Mouse (Mus musculus): ENCODE results near the gene Rab3il1. TPM values are rescaled to one million over a fixed set of nuclear protein-coding genes. Genes with fewer than 3 reads are reported as not detected.

Rab3il1 gene
- polyA plus RNA-seq, 1 experiment: 4.1 TPM

GRCm38 (mm10) chr19:9998736-9999486, 2.6 kb upstream of the Rab3il1 start:
- Histone ChIP-seq H3K4me3 (ENCODE audit: low read depth, low read length) (no peak overlapping the region), H3K27me3 (ENCODE audit: control insufficient read depth, insufficient read depth, low read length, poor library complexity, severe bottlenecking) (no peaks in the 10 kb centered on the region), H3K4me1 (ENCODE audit: control insufficient read depth, insufficient read depth, low read length) (no peaks in the 10 kb centered on the region), H3K27ac (ENCODE audit: insufficient read depth, low read length) (no peak overlapping the region), H3K9me3 (replicated peaks; ENCODE audit: control insufficient read depth, insufficient read depth, low read length, poor library complexity, severe bottlenecking) (no peaks in the 10 kb centered on the region), H3K36me3 (ENCODE audit: control insufficient read depth, insufficient read depth, low read length, poor library complexity, severe bottlenecking) (no peaks in the 10 kb centered on the region), H3K9ac (ENCODE audit: low read depth, poor library complexity, severe bottlenecking) (no peak overlapping the region)
- TF ChIP-seq CTCF (IDR thresholded peaks at IDR 0.05; ENCODE audit: low read depth, low read length): no peak
- no peak for TF ChIP-seq EP300 (IDR thresholded peaks at IDR 0.05; ENCODE audit: insufficient read depth, low read depth, low read length)
- no peak for TF ChIP-seq POLR2A (IDR thresholded peaks at IDR 0.05; ENCODE audit: insufficient read depth, low read length)

GRCm38 (mm10) chr19:10000330-10000729, 1.1 kb upstream of the Rab3il1 start:
- no peak overlapping the region for H3K4me3 ChIP-seq (ENCODE audit: low read depth, low read length)
- no peaks in the 10 kb centered on the region for H3K9me3 ChIP-seq (replicated peaks; ENCODE audit: control insufficient read depth, insufficient read depth, low read length, poor library complexity, severe bottlenecking)
- TF ChIP-seq EP300 (IDR thresholded peaks at IDR 0.05; ENCODE audit: insufficient read depth, low read depth, low read length): no peak
- TF ChIP-seq CTCF (IDR thresholded peaks at IDR 0.05; ENCODE audit: low read depth, low read length): peak; percentile 43
- TF ChIP-seq POLR2A (IDR thresholded peaks at IDR 0.05; ENCODE audit: insufficient read depth, low read length): no peak
- no peaks in the 10 kb centered on the region for H3K4me1 ChIP-seq (ENCODE audit: control insufficient read depth, insufficient read depth, low read length)
- H3K27me3 ChIP-seq (ENCODE audit: control insufficient read depth, insufficient read depth, low read length, poor library complexity, severe bottlenecking): no peaks in the 10 kb centered on the region
- no peak overlapping the region for H3K27ac ChIP-seq (ENCODE audit: insufficient read depth, low read length)
- no peak overlapping the region for H3K9ac ChIP-seq (ENCODE audit: low read depth, poor library complexity, severe bottlenecking)
- H3K36me3 ChIP-seq (ENCODE audit: control insufficient read depth, insufficient read depth, low read length, poor library complexity, severe bottlenecking): no peaks in the 10 kb centered on the region

GRCm38 (mm10) chr19:10003696-10004095, 2.2 kb downstream of the Rab3il1 start:
- no peak for TF ChIP-seq POLR2A (IDR thresholded peaks at IDR 0.05; ENCODE audit: insufficient read depth, low read length)
- no peak for TF ChIP-seq CTCF (IDR thresholded peaks at IDR 0.05; ENCODE audit: low read depth, low read length)
- Histone ChIP-seq H3K9ac (ENCODE audit: low read depth, poor library complexity, severe bottlenecking) (no peak overlapping the region), H3K4me3 (ENCODE audit: low read depth, low read length) (no peak overlapping the region), H3K9me3 (replicated peaks; ENCODE audit: control insufficient read depth, insufficient read depth, low read length, poor library complexity, severe bottlenecking) (no peaks in the 10 kb centered on the region), H3K4me1 (ENCODE audit: control insufficient read depth, insufficient read depth, low read length) (no peaks in the 10 kb centered on the region), H3K27ac (ENCODE audit: insufficient read depth, low read length) (no peak overlapping the region), H3K27me3 (ENCODE audit: control insufficient read depth, insufficient read depth, low read length, poor library complexity, severe bottlenecking) (no peaks in the 10 kb centered on the region), H3K36me3 (ENCODE audit: control insufficient read depth, insufficient read depth, low read length, poor library complexity, severe bottlenecking) (no peaks in the 10 kb centered on the region)

GRCm38 (mm10) chr19:10011408-10011807, 9.9 kb downstream of the Rab3il1 start:
- no peak overlapping the region for H3K4me3 ChIP-seq (ENCODE audit: low read depth, low read length)
- TF ChIP-seq POLR2A (IDR thresholded peaks at IDR 0.05; ENCODE audit: insufficient read depth, low read length) (no peak), CTCF (IDR thresholded peaks at IDR 0.05; ENCODE audit: low read depth, low read length) (no peak), EP300 (IDR thresholded peaks at IDR 0.05; ENCODE audit: insufficient read depth, low read depth, low read length) (no peak)
- H3K9ac ChIP-seq (ENCODE audit: low read depth, poor library complexity, severe bottlenecking): no peak overlapping the region
- H3K36me3 ChIP-seq (ENCODE audit: control insufficient read depth, insufficient read depth, low read length, poor library complexity, severe bottlenecking): no peaks in the 10 kb centered on the region
- H3K27ac ChIP-seq (ENCODE audit: insufficient read depth, low read length): no peak overlapping the region
- H3K4me1 ChIP-seq (ENCODE audit: control insufficient read depth, insufficient read depth, low read length): peaks cover 9% of the 10 kb centered on the region
- H3K27me3 ChIP-seq (ENCODE audit: control insufficient read depth, insufficient read depth, low read length, poor library complexity, severe bottlenecking): no peaks in the 10 kb centered on the region
- H3K9me3 ChIP-seq (replicated peaks; ENCODE audit: control insufficient read depth, insufficient read depth, low read length, poor library complexity, severe bottlenecking): no peaks in the 10 kb centered on the region

- Histone ChIP-seq H3K36me3 (ENCODE audit: control insufficient read depth, insufficient read depth, low read length, poor library complexity, severe bottlenecking) (no peaks in the 10 kb centered on the region), H3K27me3 (ENCODE audit: control insufficient read depth, insufficient read depth, low read length, poor library complexity, severe bottlenecking) (no peaks in the 10 kb centered on the region), H3K4me3 (ENCODE audit: low read depth, low read length) (no peak overlapping the region), H3K9ac (ENCODE audit: low read depth, poor library complexity, severe bottlenecking) (no peak overlapping the region), H3K9me3 (replicated peaks; ENCODE audit: control insufficient read depth, insufficient read depth, low read length, poor library complexity, severe bottlenecking) (no peaks in the 10 kb centered on the region), H3K27ac (ENCODE audit: insufficient read depth, low read length) (peak overlapping the region; percentile 44; the same call in 1 of the 2 replicates), H3K4me1 (ENCODE audit: control insufficient read depth, insufficient read depth, low read length) (peaks cover 9% of the 10 kb centered on the region)
- TF ChIP-seq CTCF (IDR thresholded peaks at IDR 0.05; ENCODE audit: low read depth, low read length) (no peak), POLR2A (IDR thresholded peaks at IDR 0.05; ENCODE audit: insufficient read depth, low read length) (no peak), EP300 (IDR thresholded peaks at IDR 0.05; ENCODE audit: insufficient read depth, low read depth, low read length) (no peak)
Measured at GRCm38 (mm10) chr19:10012827-10013278, 11.4 kb downstream of the Rab3il1 start.

GRCm38 (mm10) chr19:10013348-10013747, 11.9 kb downstream of the Rab3il1 start:
- Histone ChIP-seq H3K9me3 (replicated peaks; ENCODE audit: control insufficient read depth, insufficient read depth, low read length, poor library complexity, severe bottlenecking) (no peaks in the 10 kb centered on the region), H3K4me3 (ENCODE audit: low read depth, low read length) (no peak overlapping the region), H3K9ac (ENCODE audit: low read depth, poor library complexity, severe bottlenecking) (no peak overlapping the region), H3K36me3 (ENCODE audit: control insufficient read depth, insufficient read depth, low read length, poor library complexity, severe bottlenecking) (no peaks in the 10 kb centered on the region), H3K27ac (ENCODE audit: insufficient read depth, low read length) (peak overlapping the region; percentile 44), H3K4me1 (ENCODE audit: control insufficient read depth, insufficient read depth, low read length) (peaks cover 9% of the 10 kb centered on the region), H3K27me3 (ENCODE audit: control insufficient read depth, insufficient read depth, low read length, poor library complexity, severe bottlenecking) (no peaks in the 10 kb centered on the region)
- TF ChIP-seq POLR2A (IDR thresholded peaks at IDR 0.05; ENCODE audit: insufficient read depth, low read length): no peak
- no peak for TF ChIP-seq CTCF (IDR thresholded peaks at IDR 0.05; ENCODE audit: low read depth, low read length)
- TF ChIP-seq EP300 (IDR thresholded peaks at IDR 0.05; ENCODE audit: insufficient read depth, low read depth, low read length): peak; percentile 86

All from ES-Bruce4 (cell line).